Mouse (Mus musculus) macrophage (primary cell): ENCODE results near the gene Gls. TPM values are rescaled to one million over a fixed set of nuclear protein-coding genes. Genes with fewer than 3 reads are reported as not detected.

Experiments
- polyA plus RNA-seq: library from polyadenylated mRNA; stranded (reverse); fragments of 250-400 nt; gene quantifications from 3 replicates; pipeline ENCODE4 v1.2.4, GENCODE M21; 2018; ENCODE audit warnings: inconsistent platforms

Gls gene
- polyA plus RNA-seq, 1 experiment from 2014 or later: 26.4 TPM

Other genes starting within 250 kb of the Gls start
- gene Stat4, start 246.1 kb downstream of the Gls start, polyA plus RNA-seq: 1.8 to 2.7 TPM (median 2.1 TPM) in 3 replicates
- 230 to 518 TPM (median 277 TPM) in 3 replicates for gene Stat1, start 113.8 kb downstream of the Gls start, polyA plus RNA-seq